Mouse (Mus musculus): ENCODE results near the gene Spon1.

DNA sequence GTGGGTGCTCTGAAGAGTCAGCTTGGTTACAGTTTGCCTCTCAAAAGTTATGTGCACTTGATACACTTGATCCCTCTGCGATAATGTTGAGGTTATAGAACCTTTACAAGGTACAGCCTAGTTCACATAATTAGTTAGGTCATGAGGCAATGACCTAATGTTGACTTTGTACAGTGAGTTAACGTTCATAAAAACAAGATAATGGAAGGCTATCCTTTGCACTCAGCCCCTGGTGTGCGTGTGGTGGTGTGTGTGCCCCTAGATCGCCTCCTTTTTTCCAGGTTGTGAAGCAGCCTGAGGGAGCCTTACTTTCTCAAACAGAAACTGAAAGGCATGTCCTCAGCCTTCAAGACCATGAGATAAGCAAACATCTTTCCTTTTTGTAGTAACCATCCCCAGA is 31.3 kb downstream of the Spon1 start:
- no peak for TF ChIP-seq POLR2A (IDR thresholded peaks at IDR 0.05; ENCODE audit: borderline replicate concordance, insufficient read depth, low read length)
- no peak for TF ChIP-seq CTCF (IDR thresholded peaks at IDR 0.05; ENCODE audit: borderline replicate concordance, insufficient read depth, low read depth, low read length)

Data from cerebellum, adult 2 months (tissue).